Mouse (Mus musculus): ENCODE results near the gene Cdk8.
A peak's percentile ranks its signal among the peaks of the same experiment; 100 is the strongest.

The Cdk8 gene

GRCm38 (mm10) chr5:146232056-146232675, 1.1 kb downstream of the Cdk8 start:
- no peak for DNase-seq (ENCODE audit: extremely low read depth, low read depth, low spot score)

GRCm38 (mm10) chr5:146232816-146233215, 1.8 kb downstream of the Cdk8 start:
- DNase-seq (ENCODE audit: extremely low read depth, low read depth, low spot score): no peak

DNA sequence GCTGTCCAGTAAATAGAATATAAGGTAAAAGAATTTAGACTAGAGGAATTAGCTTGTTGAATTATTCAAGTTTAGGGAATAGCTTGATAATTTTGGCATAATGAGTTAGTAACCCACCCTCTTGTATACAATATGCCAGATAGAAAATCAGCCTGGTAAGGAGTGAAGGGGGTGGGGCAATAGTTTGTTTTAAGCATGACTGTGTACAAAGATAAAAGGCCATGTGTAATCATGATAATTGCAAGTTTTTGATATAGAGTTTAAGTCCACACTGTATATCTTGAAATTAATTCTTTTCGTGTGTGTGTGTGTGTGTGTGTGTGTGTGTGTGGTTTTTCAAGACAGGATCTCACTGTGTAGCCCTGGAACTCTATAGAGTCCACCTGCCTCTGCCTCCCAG, 3.3 kb downstream of the Cdk8 start:
- no peak for DNase-seq (ENCODE audit: extremely low read depth, low read depth, low spot score)

DNA sequence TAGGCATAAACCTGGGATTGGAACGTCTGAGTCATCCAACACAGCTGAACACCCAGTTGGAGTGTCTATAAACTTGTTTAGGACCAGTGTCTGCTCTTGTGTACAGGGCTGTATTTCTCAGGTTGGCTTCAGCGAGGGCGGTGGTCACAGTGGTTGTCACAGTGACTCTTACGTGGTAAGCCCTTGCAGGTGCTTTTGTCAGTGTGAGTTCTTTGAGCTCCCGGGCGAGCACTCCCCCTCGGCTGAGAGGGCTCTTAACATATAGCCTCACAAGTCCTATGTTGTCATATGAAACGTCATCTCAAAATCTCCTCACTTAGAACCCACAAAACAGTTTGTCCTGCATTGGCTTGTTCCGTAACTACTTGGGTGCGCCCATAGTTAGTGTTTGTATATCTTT, 7.2 kb downstream of the Cdk8 start:
- no peak for DNase-seq (ENCODE audit: extremely low read depth, low read depth, low spot score)

- DNase-seq (ENCODE audit: extremely low read depth, low read depth, low spot score): no peak
Observed at GRCm38 (mm10) chr5:146240771-146241170, 9.7 kb downstream of the Cdk8 start.

GRCm38 (mm10) chr5:146241202-146241601, 10.2 kb downstream of the Cdk8 start:
- no peak for DNase-seq (ENCODE audit: extremely low read depth, low read depth, low spot score)

DNA sequence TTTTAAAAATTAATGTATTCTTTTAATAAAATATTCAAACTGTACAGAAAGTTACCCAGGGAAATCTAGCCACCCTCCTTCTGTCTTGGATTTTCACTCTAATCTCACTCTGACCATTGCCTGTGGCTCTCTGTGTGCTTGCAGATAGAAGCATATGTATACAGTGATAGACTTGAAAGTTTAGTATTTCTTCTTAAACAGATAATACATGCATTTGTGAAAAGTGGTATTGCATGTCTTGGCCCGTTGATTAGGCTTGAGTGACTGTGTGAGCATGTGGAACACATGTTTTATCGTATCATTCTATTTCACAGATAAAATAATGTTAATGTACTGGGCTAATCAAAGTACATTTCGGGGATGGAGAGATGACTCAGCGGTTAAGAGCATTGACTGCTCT, 14.2 kb downstream of the Cdk8 start:
- no peak for DNase-seq (ENCODE audit: extremely low read depth, low read depth, low spot score)

GRCm38 (mm10) chr5:146245646-146246370, 14.8 kb downstream of the Cdk8 start:
- no peak for DNase-seq (ENCODE audit: extremely low read depth, low read depth, low spot score)

GRCm38 (mm10) chr5:146246386-146246785, 15.4 kb downstream of the Cdk8 start:
- no peak for DNase-seq (ENCODE audit: extremely low read depth, low read depth, low spot score)

DNA sequence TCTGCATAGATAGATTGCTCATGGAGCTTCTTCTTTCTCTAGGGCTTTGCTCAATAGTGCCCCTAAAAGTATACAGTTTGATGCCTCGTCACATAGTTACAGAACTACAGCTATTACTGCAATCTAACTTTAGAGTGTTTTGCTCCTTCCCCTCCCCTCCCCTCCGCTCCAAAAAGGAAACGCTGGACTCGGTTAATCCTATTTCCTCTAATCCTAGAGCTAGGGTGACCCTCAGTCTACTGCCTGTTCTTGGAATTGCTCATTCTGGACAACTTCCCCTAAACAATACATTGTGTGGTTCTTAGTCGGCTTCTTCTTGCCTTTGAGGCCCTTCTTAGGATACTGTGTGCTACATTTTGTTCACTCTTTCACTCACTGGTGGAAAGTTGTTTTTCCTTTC, 16.7 kb downstream of the Cdk8 start:
- no peak for DNase-seq (ENCODE audit: extremely low read depth, low read depth, low spot score)

DNA sequence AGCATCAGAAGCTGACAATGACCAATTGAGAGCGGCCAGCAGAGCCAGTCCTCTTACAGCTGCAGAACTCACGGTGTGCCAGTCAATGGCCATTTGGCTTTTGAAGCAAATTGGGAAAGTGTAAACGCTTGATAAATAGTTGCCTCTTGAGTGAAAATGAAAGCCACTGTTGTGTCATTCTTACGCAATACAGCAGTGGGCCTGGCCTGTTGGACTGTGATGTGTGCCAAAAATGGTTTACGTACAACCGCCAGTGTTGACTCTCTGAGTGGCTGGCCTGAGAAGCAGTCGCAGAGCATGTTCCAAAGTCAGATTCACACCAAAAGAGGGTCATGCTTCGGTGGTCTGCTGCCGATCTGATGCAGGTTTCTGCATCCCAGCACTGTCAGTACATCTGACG, 17.7 kb downstream of the Cdk8 start:
- peak; percentile 72 for DNase-seq (ENCODE audit: extremely low read depth, low read depth, low spot score)

DNA sequence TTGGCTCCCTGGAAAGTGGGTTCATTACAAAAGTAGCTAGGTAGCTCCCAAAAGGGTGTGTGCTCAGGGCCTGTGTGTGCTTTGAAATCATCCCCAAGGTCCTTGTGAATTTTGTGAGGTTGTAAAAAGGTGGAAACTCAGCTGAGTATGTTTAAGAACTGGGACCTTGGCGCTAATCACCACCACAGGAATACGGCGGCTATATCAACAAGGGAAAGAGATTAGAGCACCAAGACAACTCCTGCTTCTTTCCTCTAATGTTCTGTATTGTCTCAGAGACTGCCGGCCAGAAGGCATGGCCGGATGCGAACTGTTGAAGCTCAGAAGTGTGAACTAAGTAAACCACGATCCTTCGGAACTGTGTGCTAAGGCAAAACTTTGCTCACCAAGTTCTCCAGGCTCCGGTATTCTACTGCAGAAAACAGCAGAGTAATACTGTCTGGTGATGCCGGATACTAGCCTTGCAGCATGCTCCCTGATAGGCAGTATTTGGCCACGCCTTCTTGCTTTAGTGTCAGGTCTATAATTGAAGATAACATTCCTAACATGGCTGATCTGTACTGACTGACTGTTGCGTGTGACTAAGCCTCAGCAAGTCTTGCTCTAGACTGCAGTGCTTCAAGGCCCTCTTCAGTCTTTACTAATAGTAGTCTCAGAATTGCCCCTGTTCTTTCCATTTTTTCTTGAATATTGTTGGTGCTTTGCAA, 19.5 kb downstream of the Cdk8 start:
- no peak for DNase-seq (ENCODE audit: extremely low read depth, low read depth, low spot score)

DNA sequence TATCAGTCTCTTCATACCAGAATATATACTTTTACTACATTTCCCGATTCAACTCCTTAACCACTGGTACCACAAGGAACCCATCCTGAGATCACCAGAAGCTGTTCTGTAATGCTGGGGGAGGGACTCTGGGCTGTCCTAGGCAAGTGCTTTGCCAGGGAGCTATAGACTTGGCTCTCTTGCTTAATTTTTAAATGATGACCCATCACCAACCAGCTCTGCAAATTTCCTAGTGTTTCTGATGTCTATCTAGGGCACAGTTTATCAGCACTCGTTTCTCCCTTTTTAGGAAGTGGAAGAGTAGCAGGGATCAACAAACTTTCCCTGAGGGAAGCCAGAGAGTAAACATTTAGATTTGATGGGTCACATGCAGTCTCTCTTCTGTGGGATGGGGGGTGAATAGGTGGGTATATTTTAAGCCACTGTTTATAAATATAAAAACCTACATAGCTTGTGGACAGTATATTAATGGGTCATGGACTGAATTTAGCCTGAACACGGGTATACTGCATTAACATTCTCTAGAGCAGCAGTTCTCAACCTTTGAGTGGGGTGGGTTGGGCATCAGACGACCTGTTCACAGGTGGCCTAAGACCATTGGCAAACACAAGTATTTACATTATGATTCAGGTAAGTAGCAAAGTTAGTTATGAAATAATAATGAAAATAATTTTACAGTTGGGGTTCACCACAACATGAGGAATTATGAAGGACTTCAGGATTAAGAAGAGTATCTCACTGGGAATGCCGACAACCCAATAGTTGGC, 20.8 kb downstream of the Cdk8 start:
- no peak for DNase-seq (ENCODE audit: extremely low read depth, low read depth, low spot score)

- DNase-seq (ENCODE audit: extremely low read depth, low read depth, low spot score): no peak
Observed at GRCm38 (mm10) chr5:146253644-146254043, 22.6 kb downstream of the Cdk8 start.

DNA sequence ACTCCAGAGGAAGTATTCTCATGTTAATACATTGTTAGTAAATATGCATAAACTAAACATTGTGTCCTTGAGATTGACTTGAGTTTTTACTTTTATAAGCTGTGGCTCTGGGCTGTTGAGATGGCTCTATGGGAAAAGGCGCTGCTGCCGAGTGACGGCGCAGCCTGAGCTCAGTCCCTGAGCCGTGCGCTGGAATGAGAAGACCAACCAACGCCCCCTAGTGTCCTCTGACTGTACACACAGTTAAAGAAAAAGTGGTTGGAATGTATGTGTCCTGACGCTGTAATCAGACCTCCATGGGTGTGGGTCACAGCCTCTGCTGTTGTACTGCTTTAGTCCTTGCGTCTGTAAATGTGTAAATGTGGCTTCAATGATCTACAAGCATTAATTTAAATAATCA, 29.0 kb downstream of the Cdk8 start:
- DNase-seq (ENCODE audit: extremely low read depth, low read depth, low spot score): no peak

- DNase-seq (ENCODE audit: extremely low read depth, low read depth, low spot score): no peak
Observed at GRCm38 (mm10) chr5:146265934-146266591, 35.0 kb downstream of the Cdk8 start.

GRCm38 (mm10) chr5:146267776-146268175, 36.7 kb downstream of the Cdk8 start:
- no peak for DNase-seq (ENCODE audit: extremely low read depth, low read depth, low spot score)

DNA sequence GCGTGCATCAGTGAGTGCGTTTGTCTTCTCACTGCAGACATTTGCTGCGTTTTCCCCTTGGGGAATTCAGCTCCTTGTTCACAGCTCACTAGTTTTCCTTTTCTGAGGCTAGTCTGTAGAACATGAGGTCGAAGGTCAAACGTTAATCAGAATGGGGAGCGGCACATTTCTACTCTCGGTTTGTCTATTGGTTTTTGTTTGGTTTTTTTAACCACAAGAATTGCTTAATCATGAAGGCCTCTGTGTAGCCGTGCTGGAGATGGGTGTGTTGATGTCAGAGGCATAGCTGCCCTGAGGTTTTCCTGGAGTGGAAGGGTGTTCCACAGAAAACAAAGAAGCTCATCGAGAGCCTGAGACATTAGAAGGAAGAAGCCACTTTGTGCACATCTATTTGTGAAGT, 39.6 kb downstream of the Cdk8 start:
- DNase-seq (ENCODE audit: extremely low read depth, low read depth, low spot score): no peak

- no peak for DNase-seq (ENCODE audit: extremely low read depth, low read depth, low spot score)
Observed at GRCm38 (mm10) chr5:146271662-146272061, 40.6 kb downstream of the Cdk8 start.

GRCm38 (mm10) chr5:146273096-146273495, 42.1 kb downstream of the Cdk8 start:
- no peak for DNase-seq (ENCODE audit: extremely low read depth, low read depth, low spot score)

Measured in fat pad, adult 2 months (tissue).